Mouse (Mus musculus): Measurements from ENCODE around the gene Tti1.

Gene Tti1

GRCm38 (mm10) chr2:158004620-158005019 lies 23.6 kb downstream of the Tti1 start:
- TF ChIP-seq GATA4 (IDR thresholded peaks at IDR 0.05; ENCODE audit: insufficient replicate concordance, low read length): peak; percentile 82; the same call in 1 of the 2 replicates

- no peak for TF ChIP-seq GATA4 (IDR thresholded peaks at IDR 0.05; ENCODE audit: insufficient replicate concordance, low read length)
Measured at GRCm38 (mm10) chr2:157998817-157999216, 29.4 kb downstream of the Tti1 start.

GRCm38 (mm10) chr2:157992501-157992900 lies 35.7 kb downstream of the Tti1 start:
- no peak for TF ChIP-seq GATA4 (IDR thresholded peaks at IDR 0.05; ENCODE audit: insufficient replicate concordance, low read length)

- no peak for TF ChIP-seq GATA4 (IDR thresholded peaks at IDR 0.05; ENCODE audit: insufficient replicate concordance, low read length)
Measured at GRCm38 (mm10) chr2:157991026-157991425, 37.2 kb downstream of the Tti1 start.

GRCm38 (mm10) chr2:157989946-157990345 lies 38.3 kb downstream of the Tti1 start:
- no peak for TF ChIP-seq GATA4 (IDR thresholded peaks at IDR 0.05; ENCODE audit: insufficient replicate concordance, low read length)

GRCm38 (mm10) chr2:157988416-157989190 lies 39.6 kb downstream of the Tti1 start:
- TF ChIP-seq GATA4 (IDR thresholded peaks at IDR 0.05; ENCODE audit: insufficient replicate concordance, low read length): no peak

GRCm38 (mm10) chr2:157986235-157986634 lies 42.0 kb downstream of the Tti1 start:
- no peak for TF ChIP-seq GATA4 (IDR thresholded peaks at IDR 0.05; ENCODE audit: insufficient replicate concordance, low read length)

GRCm38 (mm10) chr2:157985611-157986010 lies 42.6 kb downstream of the Tti1 start:
- no peak for TF ChIP-seq GATA4 (IDR thresholded peaks at IDR 0.05; ENCODE audit: insufficient replicate concordance, low read length)

GRCm38 (mm10) chr2:157983276-157983675 lies 45.0 kb downstream of the Tti1 start:
- TF ChIP-seq GATA4 (IDR thresholded peaks at IDR 0.05; ENCODE audit: insufficient replicate concordance, low read length): no peak

- TF ChIP-seq GATA4 (IDR thresholded peaks at IDR 0.05; ENCODE audit: insufficient replicate concordance, low read length): no peak
Measured at GRCm38 (mm10) chr2:157982727-157983126, 45.5 kb downstream of the Tti1 start.

- TF ChIP-seq GATA4 (IDR thresholded peaks at IDR 0.05; ENCODE audit: insufficient replicate concordance, low read length): no peak
Measured at GRCm38 (mm10) chr2:157979241-157979640, 49.0 kb downstream of the Tti1 start.

- TF ChIP-seq GATA4 (IDR thresholded peaks at IDR 0.05; ENCODE audit: insufficient replicate concordance, low read length): no peak
Measured at GRCm38 (mm10) chr2:157975595-157975994, 52.6 kb downstream of the Tti1 start.

- TF ChIP-seq GATA4 (IDR thresholded peaks at IDR 0.05; ENCODE audit: insufficient replicate concordance, low read length): no peak
Measured at GRCm38 (mm10) chr2:157974604-157975501, 53.4 kb downstream of the Tti1 start.

- TF ChIP-seq GATA4 (IDR thresholded peaks at IDR 0.05; ENCODE audit: insufficient replicate concordance, low read length): no peak
Measured at GRCm38 (mm10) chr2:157970669-157971068, 57.6 kb downstream of the Tti1 start.

- TF ChIP-seq GATA4 (IDR thresholded peaks at IDR 0.05; ENCODE audit: insufficient replicate concordance, low read length): no peak
Measured at GRCm38 (mm10) chr2:157970124-157970523, 58.1 kb downstream of the Tti1 start.

GRCm38 (mm10) chr2:157967856-157968255 lies 60.4 kb downstream of the Tti1 start:
- no peak for TF ChIP-seq GATA4 (IDR thresholded peaks at IDR 0.05; ENCODE audit: insufficient replicate concordance, low read length)
